Mouse (Mus musculus): ENCODE data around the gene Zfp141.
"Not testable (repeated sequence)": the region's sequence is repeated elsewhere in the genome, so short reads cannot be mapped to it uniquely, and the experiment has no call there.

DNA sequence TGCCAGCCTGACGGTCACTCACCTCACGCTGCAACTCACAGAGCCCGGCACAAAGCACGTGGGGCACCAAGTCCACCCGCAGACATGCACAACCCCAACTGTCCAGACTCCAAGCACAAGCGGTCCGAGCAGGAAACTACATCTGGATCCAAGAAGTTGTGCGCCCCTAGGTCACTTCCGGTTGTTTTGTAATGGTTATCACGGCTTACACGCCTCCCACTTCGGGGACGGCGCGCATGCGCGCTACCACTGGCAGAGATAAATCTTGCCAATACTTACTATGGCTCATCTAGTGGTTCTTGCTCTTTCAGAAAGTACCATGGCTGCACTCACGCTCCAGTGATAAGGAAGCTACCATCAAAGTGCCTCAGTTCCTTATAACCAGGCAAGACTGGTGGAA, at the start of gene Zfp141:
- TF ChIP-seq CTCF (IDR thresholded peaks at IDR 0.05; ENCODE audit: insufficient read depth, low read length), result not testable (repeated sequence)
- peak; percentile 21; the same call in 1 of the 2 replicates for TF ChIP-seq POLR2A (IDR thresholded peaks at IDR 0.05; ENCODE audit: borderline replicate concordance, extremely low read depth, low read depth, low read length)
